Mouse (Mus musculus) macrophage (primary cell): ENCODE results near the gene Slc25a24. TPM values are rescaled to one million over a fixed set of nuclear protein-coding genes. Genes with fewer than 3 reads are reported as not detected.
A peak's percentile ranks its signal among the peaks of the same experiment; 100 is the strongest.

Experiments used
- H3K27ac ChIP-seq: fragments of 350-480 bp; formaldehyde crosslinking; 2 replicates; pipeline ENCODE4 v1.9.0; 2021
- H3K36me3 ChIP-seq: fragments of 350-480 bp; formaldehyde crosslinking; 2 replicates; pipeline ENCODE4 v1.9.0; 2021; ENCODE audit errors: inconsistent target
- H3K4me3 ChIP-seq: fragments of 350-480 bp; formaldehyde crosslinking; 2 replicates; pipeline ENCODE4 v1.9.0; 2021; ENCODE audit errors: inconsistent target
- H3K79me2 ChIP-seq: fragments of 350-480 bp; formaldehyde crosslinking; 2 replicates; pipeline ENCODE4 v1.9.0; 2021; ENCODE audit errors: inconsistent target
- WGBS: methylation state at CpG from one replicate; pipeline ENCODE4 v1.1.7; 2026; ENCODE audit warnings: inconsistent platforms; ENCODE audit not compliant: missing documents; 5-methylcytosine and 5-hydroxymethylcytosine counted together
- polyA plus RNA-seq: library from polyadenylated mRNA; stranded (reverse); fragments of 250-400 nt; gene quantifications from 3 replicates; pipeline ENCODE4 v1.2.4, GENCODE M21; 2018; ENCODE audit warnings: inconsistent platforms
- total RNA-seq, 78 experiments: library from RNA; depleted of rRNA; stranded (reverse); fragments of 250-400 nt; gene quantifications; 1 replicate in 9 of 78; 2 replicates in 24 of 78; 3 replicates in 43 of 78; 4 replicates in 2 of 78; pipeline ENCODE4 v1.2.4; 2018; ENCODE audit warnings: inconsistent platforms in 56 of 78

The Slc25a24 gene
- total RNA-seq (2018; cell fraction: chromatin; rRNA removed) = 10 to 100 TPM in 21 of 26 experiments, 1 to 10 TPM in 5; 6.2 to 34.1 (median 15.5) TPM
- total RNA-seq (2018; cell fraction: cytosol; rRNA removed) = 10 to 100 TPM; 31.3 to 49.1 (median 39.6) TPM
- 10 to 100 TPM; 12.2 to 61.0 (median 27.4) TPM for total RNA-seq (2018; cell fraction: nucleus; rRNA removed)
- polyA plus RNA-seq = 27.3 to 48.9 TPM (median 37.5 TPM) in 3 replicates

DNA sequence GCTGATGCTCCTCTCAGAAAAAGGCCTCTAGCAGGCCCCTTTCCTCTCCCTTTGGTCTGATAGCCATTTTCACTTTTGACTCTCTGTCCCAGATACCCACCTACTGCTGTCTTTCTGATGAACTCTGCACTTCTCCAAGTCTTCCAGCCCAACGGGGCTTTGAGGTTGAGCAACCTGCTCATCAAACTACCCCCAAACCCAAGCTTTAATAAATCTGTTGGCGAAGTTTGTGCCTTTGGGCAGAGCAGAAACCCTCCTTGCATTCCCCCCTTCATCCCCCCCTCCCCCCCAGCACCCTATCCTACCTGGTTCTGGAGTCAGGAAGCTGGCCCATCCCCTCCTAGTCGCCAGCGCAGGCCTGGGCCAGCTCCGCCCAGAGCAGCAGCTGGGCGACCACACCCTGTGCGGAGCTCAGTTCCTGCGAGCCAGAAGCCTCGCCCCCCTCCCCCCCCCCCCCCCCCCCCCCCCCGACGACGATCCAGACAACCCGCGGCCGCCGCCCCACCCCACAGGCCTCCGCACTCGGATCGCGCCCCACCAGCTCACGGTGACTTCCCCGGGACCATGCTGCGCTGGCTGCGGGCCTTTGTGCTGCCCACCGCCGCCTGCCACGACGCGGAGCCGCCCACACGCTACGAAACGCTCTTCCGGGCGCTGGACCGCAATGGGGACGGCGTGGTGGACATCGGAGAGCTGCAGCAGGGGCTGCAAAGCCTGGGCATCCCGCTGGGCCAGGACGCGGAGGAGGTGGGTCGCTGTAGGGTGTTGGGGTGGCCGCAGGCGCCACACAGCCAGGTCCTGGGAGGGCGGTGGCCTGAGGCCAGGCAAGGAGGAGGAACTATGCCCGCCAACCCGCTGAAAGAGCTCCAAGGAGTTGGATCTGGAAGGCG is at the start of gene Slc25a24:
TSS of gene Slc25a24 (plus strand) at position 509 of the 890 bp plus-strand sequence.
- Histone ChIP-seq H3K79me2 (peaks cover 46% of the 10 kb centered on the region), H3K36me3 (no peaks in the 10 kb centered on the region), H3K4me3 (peak within 1 kb of the TSS; percentile 72), H3K27ac (peak within 1 kb of the TSS; percentile 71)
- WGBS = 0% methylated on average over 25 of the region's 49 CpGs

DNA sequence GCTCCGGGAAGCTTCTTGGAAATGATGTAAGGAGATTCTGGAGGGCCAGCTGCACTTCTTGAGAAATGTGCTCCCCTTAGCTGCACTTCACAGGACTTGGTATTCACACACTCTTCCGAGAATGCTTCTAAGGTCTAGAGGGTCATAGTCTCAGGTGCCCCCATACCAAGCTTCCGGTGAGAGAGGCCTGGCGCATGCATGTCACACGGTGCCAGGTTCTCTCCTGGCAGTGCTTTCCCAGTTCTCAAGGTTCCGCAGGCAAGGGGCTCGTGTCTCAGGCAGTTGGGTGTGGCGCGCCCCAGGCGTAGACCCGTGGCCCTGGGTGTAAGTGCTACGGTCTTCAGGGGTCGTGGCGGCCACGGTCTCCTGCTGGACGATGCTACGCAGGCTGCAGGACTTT is 42.8 kb upstream of the Slc25a24 start, which contains the start of gene Slc25a54:
TSS of gene Slc25a54 (plus strand) at position 301 of the 400 bp plus-strand sequence.
- WGBS = 97% methylated on average over 17 of the region's 17 CpGs
- no peaks in the 10 kb centered on the region for H3K36me3 ChIP-seq
- H3K79me2 ChIP-seq = no peaks in the 10 kb centered on the region
- no peak within 1 kb of the TSS for H3K4me3 ChIP-seq
- no peak within 1 kb of the TSS for H3K27ac ChIP-seq

DNA sequence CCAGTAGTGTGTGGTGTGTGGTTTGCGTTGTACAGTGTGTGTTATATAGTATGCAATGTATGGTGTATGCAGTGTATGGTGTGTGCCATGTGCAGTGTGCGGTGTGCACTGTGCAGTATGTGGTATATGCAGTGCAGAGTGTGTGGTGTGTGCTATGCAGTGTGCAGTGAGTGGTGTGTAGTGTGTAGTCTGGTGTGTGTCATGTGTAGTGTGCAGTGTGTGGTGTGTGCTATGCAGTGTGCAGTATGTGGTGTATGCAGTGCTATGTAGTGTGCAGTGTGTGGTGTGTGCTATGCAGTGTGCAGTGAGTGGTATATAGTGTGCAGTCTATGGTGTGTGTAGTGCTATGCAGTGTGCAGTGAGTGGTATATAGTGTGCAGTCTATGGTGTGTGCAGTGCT is 38.5 kb upstream of the Slc25a24 start:
- WGBS = 96% methylated on average over 2 of the region's 2 CpGs
- Histone ChIP-seq H3K4me3 (no peak overlapping the region), H3K27ac (no peak overlapping the region), H3K36me3 (no peaks in the 10 kb centered on the region), H3K79me2 (no peaks in the 10 kb centered on the region)

DNA sequence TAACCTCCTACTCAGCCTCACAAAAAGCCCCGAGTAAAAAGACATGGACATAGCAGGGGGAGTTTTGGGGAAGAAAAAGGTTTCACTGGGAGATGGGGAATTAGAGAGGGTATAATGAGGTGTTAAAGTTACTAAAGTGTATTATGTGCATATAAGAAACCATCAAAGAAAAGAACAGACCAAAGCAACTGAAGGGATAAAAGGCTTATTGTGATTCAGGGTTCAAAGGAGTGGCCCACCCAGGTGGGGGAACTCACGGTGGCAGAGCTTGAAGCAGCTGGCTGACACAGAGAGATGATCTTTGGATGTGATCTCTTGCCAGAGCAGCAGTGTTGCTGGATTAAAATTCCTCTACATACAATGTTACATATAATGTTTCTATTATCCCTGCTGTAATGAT is 34.5 kb upstream of the Slc25a24 start:
- Histone ChIP-seq H3K27ac (no peak overlapping the region), H3K4me3 (no peak overlapping the region), H3K36me3 (no peaks in the 10 kb centered on the region), H3K79me2 (no peaks in the 10 kb centered on the region)
- WGBS = 70% methylated on average over 2 of the region's 2 CpGs

DNA sequence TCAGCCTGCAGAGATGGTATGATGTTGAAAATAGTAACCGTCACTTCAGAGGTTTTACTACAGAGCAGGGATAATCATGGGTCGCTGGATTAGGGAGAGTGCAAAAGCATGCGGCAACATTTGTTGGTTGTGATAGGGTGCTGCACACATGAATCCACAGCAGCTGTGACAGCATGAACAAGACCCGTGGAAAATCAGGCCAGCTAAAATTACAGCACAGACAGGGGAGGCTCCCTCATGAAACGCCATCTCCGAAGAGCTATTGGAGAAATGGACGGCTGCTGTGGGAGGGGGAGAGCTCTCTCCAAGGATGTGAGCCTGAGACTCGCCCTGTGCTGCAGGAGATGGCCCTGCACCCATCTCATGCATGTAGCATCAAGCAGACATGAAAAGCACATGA is 18.2 kb upstream of the Slc25a24 start:
- H3K27ac ChIP-seq = no peak overlapping the region
- no peaks in the 10 kb centered on the region for H3K36me3 ChIP-seq
- WGBS = 82% methylated on average over 8 of the region's 8 CpGs
- no peak overlapping the region for H3K4me3 ChIP-seq
- no peaks in the 10 kb centered on the region for H3K79me2 ChIP-seq

DNA sequence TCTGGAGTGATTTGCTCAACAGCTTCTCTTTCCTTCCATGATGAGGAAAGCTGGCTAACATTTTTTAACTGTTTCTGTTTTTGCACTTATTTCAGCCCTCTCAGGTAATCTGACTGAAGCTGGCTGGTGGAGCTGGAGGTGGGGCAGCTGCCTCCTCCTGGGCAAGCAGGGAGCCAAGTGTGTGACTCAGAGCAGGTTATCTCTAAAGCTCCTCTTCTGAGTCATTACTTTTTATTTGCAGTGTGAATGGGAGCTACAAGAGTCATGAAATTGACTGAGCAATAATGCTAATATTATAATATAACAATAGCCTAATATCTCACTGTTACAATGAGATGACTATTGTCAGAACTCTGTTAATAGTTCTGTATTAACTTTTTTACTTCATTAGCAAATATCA is 5.8 kb upstream of the Slc25a24 start:
- Histone ChIP-seq H3K27ac (no peak overlapping the region), H3K36me3 (no peaks in the 10 kb centered on the region), H3K79me2 (no peaks in the 10 kb centered on the region), H3K4me3 (no peak overlapping the region)

DNA sequence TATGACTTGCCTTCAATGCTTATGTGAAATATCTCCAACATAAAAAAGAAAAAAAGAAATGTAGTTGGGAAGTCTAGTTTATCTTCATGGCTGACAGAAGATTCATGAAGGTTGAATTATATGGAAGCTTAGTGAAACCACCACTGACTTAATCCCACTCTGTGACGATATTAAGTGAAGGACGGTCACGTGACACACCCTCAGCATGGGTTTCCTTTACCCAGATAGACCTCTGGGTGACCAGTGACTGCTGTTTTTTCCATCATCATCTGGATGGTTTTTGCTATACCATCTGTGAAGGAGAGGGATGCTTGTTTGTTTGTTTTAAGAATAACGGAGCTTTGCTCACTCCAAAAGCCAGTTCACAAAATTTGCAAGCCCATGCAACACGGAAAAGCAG is 3.4 kb upstream of the Slc25a24 start:
- WGBS = 94% methylated on average over 5 of the region's 5 CpGs

DNA sequence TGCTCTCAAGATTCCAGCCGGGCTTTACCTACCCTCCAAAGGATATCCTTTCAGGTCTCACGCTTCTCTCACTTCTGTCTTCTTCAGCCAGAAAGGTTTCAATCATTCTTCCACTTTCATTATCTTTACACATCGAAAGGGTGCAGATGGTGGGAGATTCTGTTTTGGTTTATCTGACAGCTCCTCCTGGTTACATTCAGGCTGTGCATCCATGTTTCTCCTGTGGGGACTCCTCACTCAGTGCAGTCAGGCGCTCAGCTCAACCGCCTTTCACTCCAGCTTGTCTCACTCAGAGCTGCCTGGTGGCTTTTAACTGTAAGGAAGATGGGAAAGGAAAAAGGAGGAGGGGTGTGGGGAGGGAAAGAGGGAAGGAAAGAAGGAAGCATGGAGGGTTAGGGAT is 3.0 kb upstream of the Slc25a24 start:
- Histone ChIP-seq H3K4me3 (no peak overlapping the region), H3K36me3 (no peaks in the 10 kb centered on the region), H3K27ac (no peak overlapping the region), H3K79me2 (peaks cover 17% of the 10 kb centered on the region)
- 83% methylated on average over 5 of the region's 5 CpGs for WGBS

More for the DNA sequence above, 3.4 kb upstream of the Slc25a24 start:
- no peaks in the 10 kb centered on the region for H3K36me3 ChIP-seq
- no peak overlapping the region for H3K27ac ChIP-seq
- peaks cover 13% of the 10 kb centered on the region for H3K79me2 ChIP-seq
- no peak overlapping the region for H3K4me3 ChIP-seq

DNA sequence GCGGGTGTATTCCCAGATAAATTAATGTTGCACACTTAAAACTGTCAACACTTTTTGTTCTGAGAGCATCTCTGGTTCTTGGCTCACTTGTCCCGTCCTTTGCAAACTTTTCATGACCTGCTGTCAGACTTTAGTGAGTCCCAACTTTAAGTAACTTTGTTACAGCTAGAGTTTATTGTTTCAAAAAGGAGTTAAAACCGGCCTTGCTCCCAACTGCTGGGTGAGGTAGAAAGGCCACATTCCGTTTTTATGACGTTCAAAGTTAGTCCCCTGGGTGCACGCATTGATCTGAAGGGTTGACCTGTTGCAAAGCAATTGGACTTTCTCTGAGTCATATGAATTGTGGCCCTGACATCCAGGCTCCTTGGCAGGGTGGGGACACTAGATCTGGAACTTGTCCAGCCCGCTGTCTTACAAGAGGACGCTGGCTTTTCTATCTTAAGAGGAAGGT is 607 bp downstream of the Slc25a24 start:
- 6% methylated on average over 8 of the region's 8 CpGs for WGBS
- H3K79me2 ChIP-seq = peaks cover 53% of the 10 kb centered on the region
- H3K27ac ChIP-seq = peak overlapping the region; percentile 71
- H3K36me3 ChIP-seq = no peaks in the 10 kb centered on the region
- H3K4me3 ChIP-seq = peak overlapping the region; percentile 72

DNA sequence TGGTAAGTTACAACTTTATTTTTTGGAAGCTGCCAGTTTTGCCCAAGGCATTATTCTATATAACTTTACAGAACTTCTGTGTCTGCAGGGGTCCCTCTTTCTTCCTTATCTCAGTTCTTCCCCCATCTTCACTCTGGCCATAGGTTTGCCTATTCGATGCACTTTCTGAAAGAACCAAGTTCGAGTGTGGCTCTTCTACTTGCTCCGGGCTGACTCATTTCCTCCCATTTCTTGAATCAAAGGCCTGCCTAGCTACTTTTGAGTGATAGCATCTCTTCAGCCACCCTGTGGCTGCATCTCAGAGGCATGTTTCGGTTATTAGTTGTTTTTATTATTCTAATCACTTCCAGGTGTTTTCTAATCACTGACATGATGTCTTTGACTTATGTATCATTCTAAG is 1.1 kb downstream of the Slc25a24 start:
- H3K27ac ChIP-seq = peak overlapping the region; percentile 71
- H3K79me2 ChIP-seq = peaks cover 58% of the 10 kb centered on the region
- WGBS = 22% methylated on average over 4 of the region's 4 CpGs
- H3K4me3 ChIP-seq = peak overlapping the region; percentile 72
- H3K36me3 ChIP-seq = no peaks in the 10 kb centered on the region

DNA sequence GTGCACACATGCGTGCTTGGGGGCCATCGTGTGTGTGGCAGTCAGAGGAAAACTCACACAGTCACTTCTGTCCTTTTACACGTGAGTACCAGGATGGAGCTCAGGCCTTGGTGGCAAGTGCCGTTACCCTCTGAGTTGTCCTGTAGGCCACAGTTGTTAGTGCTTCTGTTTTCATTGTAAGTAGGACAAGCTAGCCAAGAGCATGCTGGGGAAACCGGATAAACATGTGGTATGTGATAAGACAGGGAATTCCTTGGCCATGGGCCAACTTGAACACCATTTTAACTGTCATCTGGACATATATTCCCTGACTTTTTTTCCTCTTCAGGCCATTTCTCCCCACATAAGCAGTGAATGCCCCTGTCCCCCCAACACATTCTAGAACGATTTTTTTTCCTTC is 2.6 kb downstream of the Slc25a24 start:
- Histone ChIP-seq H3K4me3 (no peak overlapping the region), H3K79me2 (peaks cover 73% of the 10 kb centered on the region)
- 86% methylated on average over 6 of the region's 6 CpGs for WGBS

DNA sequence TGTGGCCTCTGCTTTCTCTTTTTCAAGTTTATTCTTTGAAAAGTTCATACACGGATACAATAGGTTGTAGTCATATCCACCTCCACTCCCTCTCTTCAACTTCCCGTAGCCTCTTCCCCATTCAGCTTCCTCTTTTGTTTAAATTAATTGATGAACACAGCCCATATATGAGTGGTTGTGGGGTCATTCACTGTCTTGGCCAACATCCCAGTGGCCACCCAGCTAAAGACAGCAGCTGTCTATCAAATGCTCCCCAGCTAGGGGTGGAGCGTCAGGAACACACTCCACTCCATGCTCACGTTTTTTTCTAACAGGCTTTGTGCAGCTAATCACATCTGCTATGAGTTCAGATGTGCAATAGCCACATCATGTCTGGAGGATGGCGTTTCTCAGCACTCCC is 6.8 kb downstream of the Slc25a24 start:
- H3K79me2 ChIP-seq = peaks cover 100% of the 10 kb centered on the region
- H3K4me3 ChIP-seq = no peak overlapping the region
- peaks cover 13% of the 10 kb centered on the region; the same call in 1 of the 2 replicates for H3K36me3 ChIP-seq
- WGBS = 13% methylated on average over 5 of the region's 5 CpGs
- H3K27ac ChIP-seq = peak overlapping the region; percentile 17

More for the DNA sequence above, 2.6 kb downstream of the Slc25a24 start:
- no peak overlapping the region for H3K27ac ChIP-seq
- H3K36me3 ChIP-seq = no peaks in the 10 kb centered on the region

DNA sequence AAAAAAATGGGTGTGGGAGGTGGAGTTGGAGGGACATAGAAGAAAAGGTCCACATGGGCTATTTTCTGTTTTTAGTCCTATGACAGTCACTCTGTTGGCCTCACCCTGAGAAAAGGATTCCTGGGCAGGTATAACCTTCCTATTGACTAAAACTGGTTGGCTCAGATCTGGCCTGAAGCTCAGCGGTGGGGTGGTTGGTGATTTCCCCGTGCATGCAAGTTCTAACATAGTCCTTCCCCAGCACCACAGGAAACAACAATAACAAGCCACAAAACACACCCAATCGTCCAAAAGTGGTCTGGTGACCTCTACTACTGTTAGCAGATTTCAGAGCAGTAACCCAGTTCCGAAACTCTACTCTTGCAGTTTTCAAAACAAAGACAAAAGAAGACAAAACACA is 10.0 kb downstream of the Slc25a24 start:
- Histone ChIP-seq H3K79me2 (peaks cover 90% of the 10 kb centered on the region), H3K27ac (no peak overlapping the region), H3K4me3 (no peak overlapping the region), H3K36me3 (peaks cover 25% of the 10 kb centered on the region; the same call in 1 of the 2 replicates)
- WGBS = 47% methylated on average over 4 of the region's 4 CpGs

DNA sequence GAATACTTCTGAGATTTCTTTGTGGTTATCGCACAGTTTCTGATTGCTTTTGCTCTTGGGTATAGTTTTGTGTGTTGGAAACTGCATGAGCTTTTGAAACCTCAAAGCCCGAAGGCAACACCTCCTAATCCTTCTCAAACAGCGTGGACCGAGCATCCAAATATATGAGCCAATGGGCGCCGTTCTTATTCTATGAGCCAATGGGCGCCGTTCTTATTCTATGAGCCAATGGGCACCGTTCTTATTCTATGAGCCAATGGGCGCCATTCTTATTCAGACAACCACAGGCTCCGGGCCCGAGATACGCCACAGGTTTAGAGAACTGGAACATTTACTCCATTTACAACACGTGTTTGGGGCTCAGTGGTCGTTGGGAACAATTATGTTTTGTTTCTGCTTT is 11.1 kb downstream of the Slc25a24 start:
- H3K79me2 ChIP-seq = peaks cover 86% of the 10 kb centered on the region
- no peak overlapping the region for H3K4me3 ChIP-seq
- WGBS = 95% methylated on average over 15 of the region's 15 CpGs
- H3K27ac ChIP-seq = no peak overlapping the region
- peaks cover 25% of the 10 kb centered on the region; the same call in 1 of the 2 replicates for H3K36me3 ChIP-seq

DNA sequence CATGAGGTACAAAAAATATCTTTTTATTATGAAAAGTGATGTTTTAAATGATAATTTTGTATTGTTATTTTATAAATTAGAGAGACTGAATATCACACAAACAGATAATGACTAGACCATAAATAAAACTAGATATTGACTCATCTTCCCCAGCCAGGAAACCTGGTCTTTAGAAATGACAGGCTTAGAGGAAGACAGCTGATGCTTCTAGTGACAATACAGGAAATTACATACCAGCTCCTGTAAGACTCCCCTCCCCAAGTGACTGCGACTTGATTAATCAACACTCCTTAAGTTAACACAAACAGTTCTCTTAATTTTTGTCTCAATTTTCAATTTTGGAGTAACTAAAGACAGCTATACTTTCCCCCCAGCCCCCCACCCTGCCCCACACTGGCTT is 12.4 kb downstream of the Slc25a24 start:
- Histone ChIP-seq H3K27ac (0 out of 2 replicates have a peak overlapping the region, but pooled peaks have one; percentile 19), H3K36me3 (peaks cover 25% of the 10 kb centered on the region; the same call in 1 of the 2 replicates), H3K79me2 (peaks cover 73% of the 10 kb centered on the region), H3K4me3 (no peak overlapping the region)
- WGBS = 57% methylated on average over 1 of the region's 1 CpGs
